Mouse (Mus musculus) C2C12 (cell line): ENCODE data around the gene Ugt1a5. TPM values are rescaled to one million over a fixed set of nuclear protein-coding genes. Genes with fewer than 3 reads are reported as not detected.

Source experiments
- H3K27me3 ChIP-seq: one replicate; pipeline ENCODE4 v1.6.1; 2011; ENCODE audit not compliant: control insufficient read depth, insufficient read depth, insufficient read length
- H3K36me3 ChIP-seq: one replicate; pipeline ENCODE4 v1.6.1; 2011; ENCODE audit not compliant: control insufficient read depth, insufficient read depth
- H3K4me3 ChIP-seq: one replicate; pipeline ENCODE4 v1.5.1; 2011; ENCODE audit warnings: mild to moderate bottlenecking, control low read depth; ENCODE audit not compliant: poor library complexity, insufficient read depth, severe bottlenecking
- H3K79me2 ChIP-seq: one replicate; pipeline ENCODE4 v1.6.1; 2011; ENCODE audit not compliant: control insufficient read depth, insufficient read depth
- H3K79me3 ChIP-seq: one replicate; pipeline ENCODE4 v1.6.1; 2011; ENCODE audit warnings: low read depth, control low read depth
- H3ac ChIP-seq: one replicate; pipeline ENCODE3; 2011; ENCODE audit warnings: low read depth; ENCODE audit not compliant: control insufficient read depth, insufficient read length
- CEBPB ChIP-seq: IDR thresholded peaks from one replicate; pipeline ENCODE4 v1.6.1; 2011; ENCODE audit warnings: low read depth, mild to moderate bottlenecking, control low read depth, moderate library complexity
- CTCF ChIP-seq: IDR thresholded peaks from one replicate; pipeline ENCODE4 v1.5.1; 2011; ENCODE audit not compliant: control insufficient read depth, insufficient read depth, insufficient read length
- FOSL1 ChIP-seq: IDR thresholded peaks from one replicate; pipeline ENCODE4 v1.8.0; 2011; ENCODE audit warnings: mild to moderate bottlenecking, low read length; ENCODE audit not compliant: poor library complexity, insufficient read depth, severe bottlenecking
- MAX ChIP-seq: IDR thresholded peaks from one replicate; pipeline ENCODE4 v1.6.1; 2011; ENCODE audit warnings: mild to moderate bottlenecking, control low read depth
- MYOD1 ChIP-seq: IDR thresholded peaks from one replicate; pipeline ENCODE4 v1.6.1; 2011; ENCODE audit warnings: low read depth; ENCODE audit not compliant: control insufficient read depth, insufficient read length
- MYOG ChIP-seq: IDR thresholded peaks from one replicate; pipeline ENCODE4 v1.6.1; 2011; ENCODE audit not compliant: control insufficient read depth, insufficient read length; ENCODE audit errors: extremely low read depth
- USF1 ChIP-seq: IDR thresholded peaks from one replicate; pipeline ENCODE4 v1.6.1; 2011; ENCODE audit warnings: low read depth, mild to moderate bottlenecking, control low read depth, moderate library complexity
- polyA plus RNA-seq: library from polyadenylated mRNA; unstranded; fragments of >200 nt; fragmentation: generic; extraction: Trizol; gene quantifications from one replicate; pipeline ENCODE4 v1.2.1, GENCODE M21; 2012; ENCODE audit warnings: missing spikeins

Ugt1a5 gene
- polyA plus RNA-seq, 1 experiment = not detected

DNA sequence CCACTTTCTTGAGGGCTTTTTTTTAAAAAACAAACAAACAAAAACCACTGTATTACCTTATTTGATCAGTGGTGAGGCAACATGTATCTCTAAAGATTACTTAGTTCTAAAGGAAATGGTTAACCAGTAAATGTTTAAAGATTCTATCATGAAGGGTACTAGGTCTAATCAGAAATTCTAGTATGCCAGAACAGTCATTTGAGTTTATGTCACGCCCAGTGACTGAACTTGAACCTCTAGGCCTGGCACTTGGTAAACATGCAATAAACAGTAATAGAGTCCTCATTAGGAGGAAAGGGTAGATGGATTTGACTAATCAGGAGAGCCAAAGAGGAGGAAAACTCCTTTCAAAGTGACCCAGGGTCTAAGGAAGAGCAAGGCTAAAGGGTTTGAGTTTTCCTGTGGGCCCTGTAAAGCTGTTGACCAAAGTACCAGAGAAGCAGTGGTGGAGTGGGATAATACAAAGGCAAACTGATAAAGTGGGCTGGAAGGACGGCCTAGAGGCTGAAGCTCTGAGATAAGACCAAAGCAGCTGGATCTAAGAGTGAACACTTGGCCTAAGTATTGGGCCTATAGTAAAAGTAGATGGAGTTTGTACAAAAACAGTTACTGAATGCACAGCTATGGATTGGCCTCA is 41.1 kb downstream of the Ugt1a5 start:
- Histone ChIP-seq H3K4me3 (no peak overlapping the region), H3K79me3 (no peaks in the 10 kb centered on the region), H3K36me3 (no peaks in the 10 kb centered on the region), H3K79me2 (no peaks in the 10 kb centered on the region), H3K27me3 (peaks cover 3% of the 10 kb centered on the region), H3ac (no peak overlapping the region)
- TF ChIP-seq FOSL1 (no peak), CTCF (no peak), MYOD1 (no peak), CEBPB (no peak), MYOG (no peak), USF1 (no peak), MAX (no peak)

DNA sequence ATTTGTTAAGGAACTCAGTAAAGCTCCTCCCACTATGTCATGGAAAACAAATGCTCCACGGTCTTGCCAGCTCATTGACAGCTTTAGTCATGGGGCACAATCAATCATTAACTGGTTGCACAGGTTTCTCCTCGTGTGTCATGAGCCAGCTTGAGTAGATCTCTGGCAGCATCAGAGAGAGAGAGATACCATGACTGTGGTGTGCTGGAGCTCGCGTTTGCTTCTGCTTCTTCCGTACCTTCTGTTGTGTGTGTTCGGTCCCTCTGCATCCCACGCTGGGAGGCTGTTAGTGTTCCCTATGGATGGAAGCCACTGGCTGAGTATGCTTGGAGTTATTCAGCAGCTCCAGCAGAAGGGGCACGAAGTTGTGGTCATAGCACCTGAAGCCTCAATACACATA is 46.0 kb downstream of the Ugt1a5 start, which contains the start of gene Ugt1a1:
Gene Ugt1a1, plus strand, starts transcription at position 148 of the 400 bp plus-strand sequence.
- H3ac ChIP-seq = no peak within 1 kb of the TSS
- no peaks in the 10 kb centered on the region for H3K79me3 ChIP-seq
- peaks cover 6% of the 10 kb centered on the region for H3K27me3 ChIP-seq
- no peaks in the 10 kb centered on the region for H3K79me2 ChIP-seq
- TF ChIP-seq MYOD1 (no peak), CTCF (no peak), MYOG (no peak), FOSL1 (no peak), CEBPB (no peak), MAX (no peak), USF1 (no peak)
- no peak within 1 kb of the TSS for H3K4me3 ChIP-seq
- no peaks in the 10 kb centered on the region for H3K36me3 ChIP-seq

- H3ac ChIP-seq = no peak overlapping the region
- TF ChIP-seq FOSL1 (no peak), MYOG (no peak), MYOD1 (no peak), CEBPB (no peak), MAX (no peak), USF1 (no peak), CTCF (no peak)
- peaks cover 6% of the 10 kb centered on the region for H3K27me3 ChIP-seq
- no peaks in the 10 kb centered on the region for H3K36me3 ChIP-seq
- no peak overlapping the region for H3K4me3 ChIP-seq
- H3K79me3 ChIP-seq = no peaks in the 10 kb centered on the region
- no peaks in the 10 kb centered on the region for H3K79me2 ChIP-seq
Measured at GRCm38 (mm10) chr1:88212341-88213045, 46.7 kb downstream of the Ugt1a5 start.

DNA sequence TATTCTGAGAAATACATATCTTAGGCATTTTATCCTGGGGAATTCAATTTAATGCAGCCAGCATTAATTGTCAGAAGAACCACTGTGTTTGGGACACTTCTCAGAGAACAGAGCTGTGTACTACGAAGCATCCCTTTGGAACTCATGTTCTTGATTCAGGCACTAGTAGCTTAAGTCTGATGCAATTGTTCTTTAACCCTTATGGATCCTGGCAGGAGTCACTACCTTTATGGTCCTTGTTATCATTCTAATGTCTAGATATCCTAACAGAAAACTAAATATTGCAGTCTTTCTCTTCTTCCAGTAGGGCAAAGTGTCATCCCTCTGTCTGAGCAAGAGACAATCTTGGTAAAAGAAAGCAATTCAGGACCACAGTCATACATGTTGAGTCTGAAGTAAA is 47.2 kb downstream of the Ugt1a5 start:
- TF ChIP-seq USF1 = no peak
- Histone ChIP-seq H3K79me3 (no peaks in the 10 kb centered on the region), H3K36me3 (no peaks in the 10 kb centered on the region), H3K27me3 (peaks cover 6% of the 10 kb centered on the region), H3K4me3 (no peak overlapping the region), H3ac (no peak overlapping the region), H3K79me2 (no peaks in the 10 kb centered on the region)

DNA sequence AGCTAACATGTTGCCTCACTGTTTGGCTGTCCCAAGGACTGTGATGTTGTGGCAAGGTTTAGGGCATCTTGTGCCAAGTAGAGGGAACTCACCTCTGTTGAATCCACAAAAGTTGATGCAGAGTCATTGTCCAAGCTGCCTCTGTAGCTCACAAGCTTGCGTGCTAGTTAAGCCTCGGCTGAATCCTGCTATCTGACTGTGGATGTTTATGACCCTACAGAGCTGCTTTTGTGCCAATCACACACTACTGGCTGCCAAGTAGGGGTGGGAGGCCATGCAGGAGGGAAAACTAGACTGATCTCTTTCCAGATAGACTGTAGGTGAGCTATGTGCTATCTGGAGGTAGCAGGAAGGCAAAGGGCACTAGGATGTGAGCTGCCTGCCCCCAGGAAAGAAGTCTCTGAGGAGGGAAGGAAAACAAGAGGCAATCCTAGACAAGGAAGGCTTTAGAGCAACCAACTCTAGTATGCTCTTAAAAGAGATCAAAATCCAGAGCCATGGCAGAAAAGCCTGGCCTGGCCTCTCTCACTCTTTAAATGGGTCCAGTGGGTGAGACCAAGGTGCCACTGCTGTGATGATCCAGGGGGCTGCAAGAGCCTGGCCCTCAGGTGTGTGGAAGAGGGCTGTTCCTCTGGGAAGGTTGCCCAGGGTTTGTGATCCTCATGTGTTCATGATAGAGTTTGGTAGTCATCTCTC is 48.1 kb downstream of the Ugt1a5 start:
- H3K36me3 ChIP-seq = no peaks in the 10 kb centered on the region

GRCm38 (mm10) chr1:88214462-88214952 is 48.7 kb downstream of the Ugt1a5 start:
- peaks cover 6% of the 10 kb centered on the region for H3K27me3 ChIP-seq
- H3K79me3 ChIP-seq = no peaks in the 10 kb centered on the region
- H3K36me3 ChIP-seq = no peaks in the 10 kb centered on the region
- no peaks in the 10 kb centered on the region for H3K79me2 ChIP-seq
- no peak overlapping the region for H3K4me3 ChIP-seq
- TF ChIP-seq CTCF (no peak), MAX (no peak), CEBPB (no peak), USF1 (no peak), MYOD1 (no peak), MYOG (no peak), FOSL1 (no peak)
- H3ac ChIP-seq = no peak overlapping the region

More for the DNA sequence above, 48.1 kb downstream of the Ugt1a5 start:
- no peak for TF ChIP-seq MYOG
- no peak for TF ChIP-seq USF1
- TF ChIP-seq MYOD1 = no peak
- TF ChIP-seq CEBPB = no peak
- no peak for TF ChIP-seq FOSL1
- no peak for TF ChIP-seq MAX
- no peak for TF ChIP-seq CTCF
- Histone ChIP-seq H3K4me3 (no peak overlapping the region), H3K27me3 (peaks cover 6% of the 10 kb centered on the region), H3K79me3 (no peaks in the 10 kb centered on the region), H3K79me2 (no peaks in the 10 kb centered on the region), H3ac (no peak overlapping the region)
